Mouse (Mus musculus): Measurements from ENCODE around the gene Slco2b1. TPM values are rescaled to one million over a fixed set of nuclear protein-coding genes. Genes with fewer than 3 reads are reported as not detected.

Gene Slco2b1
- polyA plus RNA-seq, 1 experiment from 2014 or later: 4.0 TPM

GRCm38 (mm10) chr7:99674890-99675289 lies 36.2 kb downstream of the Slco2b1 start:
- Histone ChIP-seq H3K27ac (ENCODE audit: low read length) (no peak overlapping the region), H3K4me1 (replicated peaks; ENCODE audit: control insufficient read depth, insufficient read depth, low read length) (no peaks in the 10 kb centered on the region), H3K4me3 (ENCODE audit: low read length) (no peak overlapping the region), H3K27me3 (ENCODE audit: control insufficient read depth, insufficient read depth, low read depth, low read length) (no peaks in the 10 kb centered on the region), H3K9me3 (ENCODE audit: control insufficient read depth, low read length) (no peaks in the 10 kb centered on the region), H3K36me3 (ENCODE audit: control insufficient read depth, insufficient read depth, low read length) (no peaks in the 10 kb centered on the region), H3K9ac (ENCODE audit: low read length) (no peak overlapping the region), H3K4me2 (ENCODE audit: low read depth, low read length) (no peak overlapping the region)
- 73% methylated on average over 3 of the region's 3 CpGs for WGBS
- ATAC-seq (ENCODE audit: low read depth): no peak

GRCm38 (mm10) chr7:99674209-99674608 lies 36.9 kb downstream of the Slco2b1 start:
- no peaks in the 10 kb centered on the region for H3K4me1 ChIP-seq (replicated peaks; ENCODE audit: control insufficient read depth, insufficient read depth, low read length)
- H3K9me3 ChIP-seq (ENCODE audit: control insufficient read depth, low read length): no peaks in the 10 kb centered on the region
- no peak overlapping the region for H3K4me2 ChIP-seq (ENCODE audit: low read depth, low read length)
- WGBS: 64% methylated on average over 5 of the region's 5 CpGs
- no peaks in the 10 kb centered on the region for H3K27me3 ChIP-seq (ENCODE audit: control insufficient read depth, insufficient read depth, low read depth, low read length)
- H3K4me3 ChIP-seq (ENCODE audit: low read length): no peak overlapping the region
- no peaks in the 10 kb centered on the region for H3K36me3 ChIP-seq (ENCODE audit: control insufficient read depth, insufficient read depth, low read length)
- no peak overlapping the region for H3K9ac ChIP-seq (ENCODE audit: low read length)
- ATAC-seq (ENCODE audit: low read depth): no peak
- no peak overlapping the region for H3K27ac ChIP-seq (ENCODE audit: low read length)

DNA sequence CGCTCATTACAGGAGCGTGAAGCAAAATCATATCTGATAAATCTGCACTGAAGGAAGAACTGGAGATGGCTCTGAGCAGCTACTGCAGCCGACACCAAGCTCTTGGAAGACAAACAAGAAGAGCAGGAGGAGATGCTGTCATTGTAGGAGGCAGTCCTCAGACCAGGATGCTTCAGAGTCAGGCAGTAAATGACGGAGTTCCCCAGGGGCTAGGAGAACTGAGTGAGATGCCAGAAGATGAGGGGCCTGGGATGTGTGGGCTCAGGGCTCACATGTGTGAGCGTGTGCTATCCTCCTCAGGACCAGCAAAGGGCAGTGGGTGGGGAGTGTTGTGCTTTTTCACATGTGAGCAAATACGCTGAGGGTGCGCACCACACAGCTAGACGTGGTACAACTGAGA lies 38.0 kb downstream of the Slco2b1 start:
- 66% methylated on average over 8 of the region's 8 CpGs for WGBS
- Histone ChIP-seq H3K27me3 (ENCODE audit: control insufficient read depth, insufficient read depth, low read depth, low read length) (no peaks in the 10 kb centered on the region), H3K4me1 (replicated peaks; ENCODE audit: control insufficient read depth, insufficient read depth, low read length) (no peaks in the 10 kb centered on the region), H3K4me2 (ENCODE audit: low read depth, low read length) (no peak overlapping the region), H3K36me3 (ENCODE audit: control insufficient read depth, insufficient read depth, low read length) (no peaks in the 10 kb centered on the region), H3K9me3 (ENCODE audit: control insufficient read depth, low read length) (no peaks in the 10 kb centered on the region), H3K9ac (ENCODE audit: low read length) (no peak overlapping the region), H3K4me3 (ENCODE audit: low read length) (no peak overlapping the region), H3K27ac (ENCODE audit: low read length) (no peak overlapping the region)
- no peak for ATAC-seq (ENCODE audit: low read depth)

- Histone ChIP-seq H3K4me3 (ENCODE audit: low read length) (no peak overlapping the region), H3K9ac (ENCODE audit: low read length) (no peak overlapping the region), H3K4me2 (ENCODE audit: low read depth, low read length) (no peak overlapping the region), H3K9me3 (ENCODE audit: control insufficient read depth, low read length) (no peaks in the 10 kb centered on the region), H3K4me1 (replicated peaks; ENCODE audit: control insufficient read depth, insufficient read depth, low read length) (no peaks in the 10 kb centered on the region), H3K27ac (ENCODE audit: low read length) (no peak overlapping the region), H3K27me3 (ENCODE audit: control insufficient read depth, insufficient read depth, low read depth, low read length) (no peaks in the 10 kb centered on the region), H3K36me3 (ENCODE audit: control insufficient read depth, insufficient read depth, low read length) (no peaks in the 10 kb centered on the region)
- no peak for ATAC-seq (ENCODE audit: low read depth)
- WGBS: 64% methylated on average over 9 of the region's 9 CpGs
Observed at GRCm38 (mm10) chr7:99671544-99672435, 39.4 kb downstream of the Slco2b1 start.

DNA sequence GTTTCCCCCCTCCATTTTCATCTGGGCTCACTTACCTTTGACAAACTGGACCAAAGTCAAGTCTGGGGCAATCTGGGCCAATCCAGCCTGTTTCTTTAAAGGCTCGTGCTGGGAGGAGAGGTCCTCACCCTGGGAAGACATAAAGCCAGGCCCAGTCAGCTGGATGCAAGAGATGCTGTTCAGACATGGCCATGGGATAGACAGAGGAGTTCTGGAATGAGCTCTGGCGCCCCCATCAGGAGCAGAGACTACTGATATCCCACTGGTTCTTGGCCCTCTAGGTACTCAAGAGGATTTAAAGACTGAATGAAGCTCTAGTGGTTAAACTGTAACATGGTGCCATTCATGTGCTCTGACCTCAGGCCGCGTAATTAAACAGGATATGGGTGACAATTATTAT lies 40.2 kb downstream of the Slco2b1 start:
- Histone ChIP-seq H3K36me3 (ENCODE audit: control insufficient read depth, insufficient read depth, low read length) (no peaks in the 10 kb centered on the region), H3K27me3 (ENCODE audit: control insufficient read depth, insufficient read depth, low read depth, low read length) (no peaks in the 10 kb centered on the region), H3K9me3 (ENCODE audit: control insufficient read depth, low read length) (no peaks in the 10 kb centered on the region), H3K4me2 (ENCODE audit: low read depth, low read length) (no peak overlapping the region), H3K9ac (ENCODE audit: low read length) (no peak overlapping the region), H3K4me1 (replicated peaks; ENCODE audit: control insufficient read depth, insufficient read depth, low read length) (no peaks in the 10 kb centered on the region), H3K4me3 (ENCODE audit: low read length) (no peak overlapping the region), H3K27ac (ENCODE audit: low read length) (no peak overlapping the region)
- 67% methylated on average over 4 of the region's 4 CpGs for WGBS
- no peak for ATAC-seq (ENCODE audit: low read depth)

DNA sequence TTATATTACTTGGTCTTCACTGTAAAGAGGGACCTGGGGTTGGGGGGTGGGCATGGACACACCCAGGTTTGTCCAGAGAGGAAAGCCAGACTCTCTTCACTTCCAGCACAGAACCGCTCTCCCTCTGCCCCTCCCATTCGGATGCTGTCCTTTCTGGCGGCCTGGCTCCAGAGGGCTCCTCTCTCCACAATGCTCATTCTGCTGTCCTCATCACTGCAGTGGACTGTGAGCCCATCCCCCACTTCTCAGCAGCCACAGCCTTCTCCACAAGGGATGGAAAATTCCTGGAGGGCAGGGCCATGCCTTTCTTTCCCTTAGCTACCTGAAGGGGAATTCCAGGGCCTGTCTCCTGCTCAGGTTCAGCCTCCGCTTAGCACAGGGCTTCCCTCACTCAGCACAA lies 42.3 kb downstream of the Slco2b1 start:
- Histone ChIP-seq H3K4me3 (ENCODE audit: low read length) (no peak overlapping the region), H3K27me3 (ENCODE audit: control insufficient read depth, insufficient read depth, low read depth, low read length) (no peaks in the 10 kb centered on the region), H3K4me2 (ENCODE audit: low read depth, low read length) (no peak overlapping the region), H3K9ac (ENCODE audit: low read length) (no peak overlapping the region), H3K36me3 (ENCODE audit: control insufficient read depth, insufficient read depth, low read length) (no peaks in the 10 kb centered on the region), H3K9me3 (ENCODE audit: control insufficient read depth, low read length) (no peaks in the 10 kb centered on the region), H3K27ac (ENCODE audit: low read length) (no peak overlapping the region), H3K4me1 (replicated peaks; ENCODE audit: control insufficient read depth, insufficient read depth, low read length) (peaks cover 7% of the 10 kb centered on the region)
- 33% methylated on average over 4 of the region's 4 CpGs for WGBS
- no peak for ATAC-seq (ENCODE audit: low read depth)

- no peak for ATAC-seq (ENCODE audit: low read depth)
- Histone ChIP-seq H3K27me3 (ENCODE audit: control insufficient read depth, insufficient read depth, low read depth, low read length) (no peaks in the 10 kb centered on the region), H3K4me3 (ENCODE audit: low read length) (no peak overlapping the region), H3K9ac (ENCODE audit: low read length) (no peak overlapping the region), H3K36me3 (ENCODE audit: control insufficient read depth, insufficient read depth, low read length) (no peaks in the 10 kb centered on the region), H3K4me1 (replicated peaks; ENCODE audit: control insufficient read depth, insufficient read depth, low read length) (peaks cover 7% of the 10 kb centered on the region), H3K4me2 (ENCODE audit: low read depth, low read length) (no peak overlapping the region), H3K9me3 (ENCODE audit: control insufficient read depth, low read length) (no peaks in the 10 kb centered on the region), H3K27ac (ENCODE audit: low read length) (no peak overlapping the region)
- WGBS: 68% methylated on average over 16 of the region's 16 CpGs
Observed at GRCm38 (mm10) chr7:99667096-99667495, 44.0 kb downstream of the Slco2b1 start.

DNA sequence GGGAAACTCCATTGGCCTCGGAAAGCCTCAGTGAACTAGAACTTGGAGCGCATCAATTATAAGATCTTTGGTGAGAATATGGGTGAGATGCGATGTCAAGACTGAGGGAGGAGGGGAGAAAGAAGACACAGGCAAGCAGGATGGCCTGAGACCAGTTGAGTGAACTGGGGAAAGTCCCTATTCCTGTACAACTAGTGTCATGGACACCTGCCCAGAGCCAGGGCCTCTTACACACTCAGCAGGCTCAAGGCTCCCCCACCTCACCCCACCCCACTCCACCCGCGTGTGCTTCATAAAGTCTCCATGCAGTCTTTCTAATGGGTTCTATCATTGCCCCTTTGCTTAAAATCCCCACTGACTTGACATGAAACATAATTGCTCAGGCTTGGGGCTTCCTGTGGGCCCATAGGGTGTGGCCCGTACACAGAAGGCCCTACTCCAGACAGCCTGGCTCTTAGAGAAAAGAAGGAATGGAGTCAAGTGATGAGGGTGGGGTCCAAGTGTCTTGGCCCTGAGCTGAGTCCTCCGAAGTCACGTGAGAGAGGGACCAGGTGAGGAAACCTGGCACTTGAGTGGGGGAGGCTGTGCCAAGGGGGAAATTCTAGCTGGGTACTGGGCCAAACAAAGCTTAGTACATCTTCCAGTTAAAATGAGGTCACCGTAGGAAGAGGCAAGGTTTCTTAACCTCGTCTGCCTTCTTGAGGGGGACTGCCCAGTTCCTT lies 45.2 kb downstream of the Slco2b1 start:
- Histone ChIP-seq H3K9me3 (ENCODE audit: control insufficient read depth, low read length) (no peaks in the 10 kb centered on the region), H3K4me2 (ENCODE audit: low read depth, low read length) (no peak overlapping the region), H3K27ac (ENCODE audit: low read length) (no peak overlapping the region), H3K4me1 (replicated peaks; ENCODE audit: control insufficient read depth, insufficient read depth, low read length) (peaks cover 7% of the 10 kb centered on the region), H3K4me3 (ENCODE audit: low read length) (no peak overlapping the region), H3K36me3 (ENCODE audit: control insufficient read depth, insufficient read depth, low read length) (no peaks in the 10 kb centered on the region), H3K9ac (ENCODE audit: low read length) (no peak overlapping the region), H3K27me3 (ENCODE audit: control insufficient read depth, insufficient read depth, low read depth, low read length) (no peaks in the 10 kb centered on the region)
- no peak for ATAC-seq (ENCODE audit: low read depth)
- WGBS: 84% methylated on average over 10 of the region's 10 CpGs

- Histone ChIP-seq H3K4me2 (ENCODE audit: low read depth, low read length) (no peak overlapping the region), H3K36me3 (ENCODE audit: control insufficient read depth, insufficient read depth, low read length) (no peaks in the 10 kb centered on the region), H3K9ac (ENCODE audit: low read length) (no peak overlapping the region), H3K9me3 (ENCODE audit: control insufficient read depth, low read length) (no peaks in the 10 kb centered on the region), H3K27me3 (ENCODE audit: control insufficient read depth, insufficient read depth, low read depth, low read length) (no peaks in the 10 kb centered on the region), H3K4me3 (ENCODE audit: low read length) (no peak overlapping the region), H3K27ac (ENCODE audit: low read length) (peak overlapping the region; percentile 23; the same call in 1 of the 2 replicates), H3K4me1 (replicated peaks; ENCODE audit: control insufficient read depth, insufficient read depth, low read length) (peaks cover 7% of the 10 kb centered on the region)
- WGBS: 19% methylated on average over 11 of the region's 11 CpGs
- ATAC-seq (ENCODE audit: low read depth): peak; percentile 83
Observed at GRCm38 (mm10) chr7:99664571-99665485, 46.3 kb downstream of the Slco2b1 start.
